Mouse (Mus musculus) adrenal gland, adult (tissue): Measurements from ENCODE around the gene Cemip2.

Source experiments
- DNase-seq, 2 experiments: peaks; one replicate each; pipeline ENCODE4 v3.0.0; 2022 to 2023; ENCODE audit warnings: low spot score in 1 of 2; ENCODE audit not compliant: inconsistent age in 2 of 2

Gene Cemip2

GRCm38 (mm10) chr19:21777171-21777731 lies 891 bp upstream of the Cemip2 start:
- peak; percentile 57 to 85 for DNase-seq

- no peak for DNase-seq
Measured at GRCm38 (mm10) chr19:21779106-21779505, 964 bp downstream of the Cemip2 start.

GRCm38 (mm10) chr19:21780663-21781062 lies 2.5 kb downstream of the Cemip2 start:
- DNase-seq = peak in 1 of 2 experiments; percentile 61

- peak; percentile 78 to 90 for DNase-seq
Measured at GRCm38 (mm10) chr19:21781066-21781786, 3.1 kb downstream of the Cemip2 start.

GRCm38 (mm10) chr19:21781787-21782432 lies 3.8 kb downstream of the Cemip2 start:
- DNase-seq = no peak

- DNase-seq = peak in 1 of 2 experiments; percentile 37
Measured at GRCm38 (mm10) chr19:21783717-21784116, 5.6 kb downstream of the Cemip2 start.

GRCm38 (mm10) chr19:21784331-21785131 lies 6.4 kb downstream of the Cemip2 start:
- peak; percentile 39 to 78 for DNase-seq

GRCm38 (mm10) chr19:21785132-21785528 lies 7.0 kb downstream of the Cemip2 start:
- DNase-seq = no peak

GRCm38 (mm10) chr19:21787004-21787480 lies 8.9 kb downstream of the Cemip2 start:
- DNase-seq = peak in 1 of 2 experiments; percentile 53

GRCm38 (mm10) chr19:21788999-21789398 lies 10.9 kb downstream of the Cemip2 start:
- DNase-seq = no peak

GRCm38 (mm10) chr19:21789676-21790075 lies 11.5 kb downstream of the Cemip2 start:
- DNase-seq = no peak

GRCm38 (mm10) chr19:21791386-21791785 lies 13.2 kb downstream of the Cemip2 start:
- DNase-seq = no peak

GRCm38 (mm10) chr19:21791826-21792225 lies 13.7 kb downstream of the Cemip2 start:
- DNase-seq = no peak

- no peak for DNase-seq
Measured at GRCm38 (mm10) chr19:21792587-21793175, 14.5 kb downstream of the Cemip2 start.

- DNase-seq = no peak
Measured at GRCm38 (mm10) chr19:21794569-21794968, 16.4 kb downstream of the Cemip2 start.

GRCm38 (mm10) chr19:21796333-21796732 lies 18.2 kb downstream of the Cemip2 start:
- no peak for DNase-seq

- DNase-seq = no peak
Measured at GRCm38 (mm10) chr19:21798700-21799099, 20.6 kb downstream of the Cemip2 start.

- DNase-seq = no peak
Measured at GRCm38 (mm10) chr19:21799410-21800373, 21.6 kb downstream of the Cemip2 start.

GRCm38 (mm10) chr19:21804488-21804887 lies 26.3 kb downstream of the Cemip2 start:
- DNase-seq = no peak

GRCm38 (mm10) chr19:21805305-21805704 lies 27.2 kb downstream of the Cemip2 start:
- peak in 1 of 2 experiments; percentile 72 for DNase-seq
